Mouse (Mus musculus) limb, embryonic 11.5 days (tissue): Measurements from ENCODE around the gene Lrrc9. TPM values are rescaled to one million over a fixed set of nuclear protein-coding genes. Genes with fewer than 3 reads are reported as not detected.
A peak's percentile ranks its signal among the peaks of the same experiment; 100 is the strongest.

Source experiments
- ATAC-seq: fragments of 200-750 bp; cut with Nextera tagmentation; 2 replicates; pipeline ENCODE4 v1.8.0; 2017; ENCODE audit warnings: low read depth; ENCODE audit not compliant: insufficient number of reproducible peaks, low FRiP score, low TSS enrichment
- DNase-seq: peaks from one replicate; pipeline ENCODE4 v3.0.0-alpha.2; 2015; ENCODE audit warnings: low spot score
- H3K27ac ChIP-seq: fragments of 300-500 bp; sonication (generic); replicated peaks from 2 replicates; pipeline ENCODE4 v1.5.1; 2014; ENCODE audit warnings: low read depth, mild to moderate bottlenecking, low read length
- H3K27me3 ChIP-seq: fragments of 300-500 bp; sonication (generic); 2 replicates; pipeline ENCODE4 v1.6.1; 2014; ENCODE audit warnings: mild to moderate bottlenecking, low read length, mixed read lengths; ENCODE audit not compliant: control insufficient read depth, insufficient read depth
- H3K36me3 ChIP-seq: fragments of 300-500 bp; sonication (generic); 2 replicates; pipeline ENCODE4 v1.6.1; 2014; ENCODE audit warnings: mild to moderate bottlenecking, low read length, moderate library complexity, mixed read lengths; ENCODE audit not compliant: control insufficient read depth, insufficient read depth
- H3K4me1 ChIP-seq: fragments of 300-500 bp; sonication (generic); 2 replicates; pipeline ENCODE4 v1.6.1; 2014; ENCODE audit warnings: low read length, mixed read lengths; ENCODE audit not compliant: control insufficient read depth, insufficient read depth
- H3K4me2 ChIP-seq: fragments of 300-500 bp; sonication (generic); 2 replicates; pipeline ENCODE4 v1.6.1; 2014; ENCODE audit warnings: low read depth, mild to moderate bottlenecking, moderate library complexity; ENCODE audit not compliant: severe bottlenecking
- H3K4me3 ChIP-seq: fragments of 300-500 bp; sonication (generic); 2 replicates; pipeline ENCODE4 v1.5.1; 2014; ENCODE audit warnings: low read depth, low read length
- H3K9ac ChIP-seq: fragments of 300-500 bp; sonication (generic); 2 replicates; pipeline ENCODE4 v1.6.1; 2014; ENCODE audit warnings: mild to moderate bottlenecking, low read length
- H3K9me3 ChIP-seq: fragments of 300-500 bp; sonication (generic); 2 replicates; pipeline ENCODE4 v1.6.1; 2016; ENCODE audit warnings: low read length; ENCODE audit not compliant: control insufficient read depth
- WGBS: fragments of 180-500 bp; shearing (Covaris S2); extraction: QIAGEN DNeasy Blood & Tissue Kit; methylation state at CpG from one replicate; pipeline ENCODE4 v1.1.7; 2014; 5-methylcytosine and 5-hydroxymethylcytosine counted together
- polyA plus RNA-seq: library from polyadenylated mRNA; unstranded; fragments of >200 nt; fragmentation: Nextera tagmentation; extraction: Ambion mirVana; gene quantifications from 2 replicates; pipeline ENCODE4 v1.2.1, GENCODE M21; 2014

The Lrrc9 gene
- polyA plus RNA-seq, 1 experiment from 2014 or later = 0.87 TPM

DNA sequence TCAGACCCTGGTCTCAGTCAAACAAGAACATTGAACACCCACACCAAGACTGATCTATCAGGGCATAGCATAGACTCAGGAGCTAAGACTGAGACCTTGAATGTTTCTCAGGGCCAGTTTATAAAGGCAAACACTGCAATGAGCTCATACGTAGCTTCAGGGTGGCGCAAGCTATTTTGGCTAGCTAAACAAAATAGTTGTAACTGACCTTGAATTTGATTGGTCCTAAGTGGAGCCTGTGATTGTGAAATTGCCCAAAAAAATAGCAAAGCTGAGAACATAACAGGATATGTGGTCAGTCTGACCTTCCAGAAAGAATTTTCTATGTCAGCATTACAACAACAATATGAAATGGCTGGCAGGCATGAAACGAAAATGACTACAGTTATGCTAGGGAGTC is 48.3 kb downstream of the Lrrc9 start:
- H3K27me3 ChIP-seq = no peaks in the 10 kb centered on the region
- no peak overlapping the region for H3K4me2 ChIP-seq
- no peaks in the 10 kb centered on the region for H3K36me3 ChIP-seq
- 95% methylated on average over 3 of the region's 3 CpGs for WGBS
- H3K9ac ChIP-seq = no peak overlapping the region
- H3K27ac ChIP-seq = no peak overlapping the region
- H3K4me1 ChIP-seq = no peaks in the 10 kb centered on the region
- no peak for DNase-seq
- no peaks in the 10 kb centered on the region for H3K9me3 ChIP-seq
- ATAC-seq = no peak
- H3K4me3 ChIP-seq = no peak overlapping the region

GRCm38 (mm10) chr12:72491063-72491719 is 49.5 kb downstream of the Lrrc9 start:
- ATAC-seq (no peak), DNase-seq (no peak)
- Histone ChIP-seq H3K4me1 (no peaks in the 10 kb centered on the region), H3K4me2 (no peak overlapping the region), H3K4me3 (no peak overlapping the region), H3K9ac (no peak overlapping the region), H3K27me3 (no peaks in the 10 kb centered on the region), H3K9me3 (no peaks in the 10 kb centered on the region), H3K36me3 (no peaks in the 10 kb centered on the region), H3K27ac (no peak overlapping the region)
- 68% methylated on average over 3 of the region's 3 CpGs for WGBS

- no peaks in the 10 kb centered on the region for H3K9me3 ChIP-seq
- H3K36me3 ChIP-seq = no peaks in the 10 kb centered on the region
- H3K27me3 ChIP-seq = no peaks in the 10 kb centered on the region
- ATAC-seq = no peak
- H3K4me2 ChIP-seq = no peak overlapping the region
- no peaks in the 10 kb centered on the region for H3K4me1 ChIP-seq
- 80% methylated on average over 12 of the region's 12 CpGs for WGBS
- no peak overlapping the region for H3K9ac ChIP-seq
- no peak overlapping the region for H3K27ac ChIP-seq
- H3K4me3 ChIP-seq = no peak overlapping the region
- DNase-seq = no peak
These were observed 55.4 kb downstream of the Lrrc9 start for GRCm38 (mm10) chr12:72496866-72497600.

DNA sequence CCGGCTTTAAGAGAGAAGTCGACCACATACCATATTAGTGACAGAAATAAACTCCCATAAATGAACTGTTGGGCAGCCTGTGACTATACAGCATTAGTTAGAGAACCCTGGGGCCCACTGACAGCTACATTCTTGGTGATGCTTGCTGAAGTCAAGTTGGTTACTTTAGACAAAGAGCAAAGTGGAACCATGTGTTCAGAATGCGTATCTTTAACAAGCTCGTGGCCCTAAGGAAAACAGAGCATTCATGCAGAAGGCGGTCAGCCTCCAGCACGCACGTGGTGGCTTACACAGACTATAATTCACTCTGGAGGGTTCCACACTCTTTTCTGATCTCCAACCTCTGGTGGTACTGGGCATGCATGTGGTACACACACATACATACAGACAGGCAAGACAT is 67.9 kb downstream of the Lrrc9 start:
- Histone ChIP-seq H3K27ac (no peak overlapping the region), H3K4me3 (no peak overlapping the region), H3K36me3 (no peaks in the 10 kb centered on the region), H3K9me3 (no peaks in the 10 kb centered on the region), H3K27me3 (no peaks in the 10 kb centered on the region), H3K9ac (no peak overlapping the region), H3K4me1 (no peaks in the 10 kb centered on the region), H3K4me2 (no peak overlapping the region)
- DNase-seq (peak; percentile 33), ATAC-seq (0 out of 2 replicates have a peak, but pooled peaks have one; percentile 13)
- 28% methylated on average over 7 of the region's 7 CpGs for WGBS

- Histone ChIP-seq H3K9ac (no peak overlapping the region), H3K27ac (no peak overlapping the region), H3K27me3 (no peaks in the 10 kb centered on the region), H3K4me1 (no peaks in the 10 kb centered on the region), H3K36me3 (no peaks in the 10 kb centered on the region), H3K9me3 (no peaks in the 10 kb centered on the region), H3K4me2 (no peak overlapping the region), H3K4me3 (no peak overlapping the region)
- DNase-seq (no peak), ATAC-seq (no peak)
- 76% methylated on average over 3 of the region's 3 CpGs for WGBS
These were observed 73.8 kb downstream of the Lrrc9 start for GRCm38 (mm10) chr12:72515446-72515845.

- ATAC-seq (no peak), DNase-seq (no peak)
- no peak overlapping the region for H3K4me2 ChIP-seq
- no peak overlapping the region for H3K27ac ChIP-seq
- no peaks in the 10 kb centered on the region for H3K36me3 ChIP-seq
- H3K4me1 ChIP-seq = no peaks in the 10 kb centered on the region
- 87% methylated on average over 12 of the region's 12 CpGs for WGBS
- no peaks in the 10 kb centered on the region for H3K27me3 ChIP-seq
- no peaks in the 10 kb centered on the region for H3K9me3 ChIP-seq
- H3K9ac ChIP-seq = no peak overlapping the region
- no peak overlapping the region for H3K4me3 ChIP-seq
These were observed 76.6 kb downstream of the Lrrc9 start for GRCm38 (mm10) chr12:72518114-72518728.

DNA sequence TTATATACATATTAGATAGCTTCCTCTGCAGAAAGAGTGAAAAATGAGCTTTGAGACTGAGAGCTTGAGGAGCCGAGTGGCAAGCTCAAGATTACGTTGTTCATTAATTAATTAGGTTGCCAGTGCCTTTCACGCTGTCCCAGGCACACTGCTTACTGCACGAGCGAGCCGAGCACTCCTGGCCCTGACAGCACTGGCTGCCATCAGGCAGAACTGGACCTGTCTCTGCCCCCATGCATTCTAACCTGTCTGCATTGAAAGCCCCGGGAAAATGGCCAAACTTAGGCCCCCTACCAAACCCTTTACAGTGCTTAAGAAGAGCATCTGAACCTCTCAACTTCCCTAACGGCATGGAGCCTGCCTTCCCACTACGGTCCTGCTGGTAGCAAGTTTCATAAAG is 77.7 kb downstream of the Lrrc9 start:
- ATAC-seq = no peak
- no peaks in the 10 kb centered on the region for H3K9me3 ChIP-seq
- H3K4me2 ChIP-seq = no peak overlapping the region
- no peak overlapping the region for H3K27ac ChIP-seq
- H3K4me3 ChIP-seq = no peak overlapping the region
- 70% methylated on average over 9 of the region's 9 CpGs for WGBS
- no peaks in the 10 kb centered on the region for H3K4me1 ChIP-seq
- no peaks in the 10 kb centered on the region for H3K27me3 ChIP-seq
- no peak for DNase-seq
- H3K9ac ChIP-seq = no peak overlapping the region
- H3K36me3 ChIP-seq = no peaks in the 10 kb centered on the region

GRCm38 (mm10) chr12:72519855-72520254 is 78.2 kb downstream of the Lrrc9 start:
- no peak overlapping the region for H3K4me3 ChIP-seq
- no peaks in the 10 kb centered on the region for H3K4me1 ChIP-seq
- WGBS = 84% methylated on average over 5 of the region's 5 CpGs
- ATAC-seq (no peak), DNase-seq (no peak)
- no peaks in the 10 kb centered on the region for H3K36me3 ChIP-seq
- H3K27ac ChIP-seq = no peak overlapping the region
- H3K27me3 ChIP-seq = no peaks in the 10 kb centered on the region
- no peak overlapping the region for H3K9ac ChIP-seq
- H3K9me3 ChIP-seq = no peaks in the 10 kb centered on the region
- no peak overlapping the region for H3K4me2 ChIP-seq
